Mouse (Mus musculus) megakaryocyte, embryonic 14.5 days (primary cell): ENCODE results near the gene Aldh1l1. TPM values are rescaled to one million over a fixed set of nuclear protein-coding genes. Genes with fewer than 3 reads are reported as not detected.

Experiments used
- H3K27me3 ChIP-seq: replicated peaks from 2 replicates; pipeline ENCODE3; 2012; ENCODE audit warnings: inconsistent platforms
- H3K36me3 ChIP-seq: replicated peaks from 2 replicates; pipeline ENCODE3; 2012; ENCODE audit warnings: low read length, inconsistent platforms, mixed read lengths
- H3K4me1 ChIP-seq: 2 replicates; pipeline ENCODE4 v1.6.1; 2012; ENCODE audit warnings: inconsistent platforms
- H3K4me3 ChIP-seq: replicated peaks from 2 replicates; pipeline ENCODE3; 2012; ENCODE audit warnings: moderate library complexity, mild to moderate bottlenecking, inconsistent platforms
- H3K9me3 ChIP-seq: 2 replicates; pipeline ENCODE4 v1.6.1; 2012; ENCODE audit warnings: inconsistent platforms
- FLI1 ChIP-seq: IDR thresholded peaks from 2 replicates; pipeline ENCODE4 v1.6.1; 2012; ENCODE audit warnings: low read length, inconsistent platforms, mixed read lengths
- GATA1 ChIP-seq: IDR thresholded peaks from 3 replicates; pipeline ENCODE4 v1.6.1; 2012; ENCODE audit warnings: mixed read lengths, low read length, inconsistent platforms, borderline replicate concordance
- polyA plus RNA-seq: library from polyadenylated mRNA; stranded (reverse); fragments of >175 nt; gene quantifications from 2 replicates; pipeline ENCODE4 v1.2.3, GENCODE M21; 2012; ENCODE audit warnings: low replicate concordance; ENCODE audit not compliant: insufficient read depth

The Aldh1l1 gene
- polyA plus RNA-seq, 1 experiment: 7.4 TPM

DNA sequence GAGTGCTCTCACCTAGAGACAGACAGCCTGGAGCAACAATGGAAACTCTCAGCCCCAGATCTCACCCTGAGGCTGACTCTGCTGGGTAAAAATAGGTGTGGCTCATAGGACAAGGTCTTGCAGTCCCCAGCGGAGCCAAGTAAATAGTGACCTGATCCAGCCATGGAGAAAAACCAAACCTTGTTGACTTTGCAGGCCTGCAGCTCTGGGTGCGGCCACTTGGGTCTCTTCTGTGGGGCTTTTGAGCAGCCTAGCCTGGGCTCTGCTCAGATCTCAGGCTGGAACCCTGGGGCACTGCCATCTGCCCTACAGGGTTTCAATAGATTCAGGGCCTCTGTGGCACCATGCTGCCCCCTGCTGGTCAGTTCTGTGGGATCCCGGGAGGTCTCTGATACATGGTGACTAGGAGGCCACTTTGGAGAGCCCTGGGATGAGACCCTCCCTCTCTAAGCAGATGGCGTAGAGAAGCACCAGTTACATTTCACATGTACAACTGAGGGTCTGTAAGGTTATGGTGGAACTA, 28.7 kb downstream of the Aldh1l1 start:
- H3K36me3 ChIP-seq: no peaks in the 10 kb centered on the region

DNA sequence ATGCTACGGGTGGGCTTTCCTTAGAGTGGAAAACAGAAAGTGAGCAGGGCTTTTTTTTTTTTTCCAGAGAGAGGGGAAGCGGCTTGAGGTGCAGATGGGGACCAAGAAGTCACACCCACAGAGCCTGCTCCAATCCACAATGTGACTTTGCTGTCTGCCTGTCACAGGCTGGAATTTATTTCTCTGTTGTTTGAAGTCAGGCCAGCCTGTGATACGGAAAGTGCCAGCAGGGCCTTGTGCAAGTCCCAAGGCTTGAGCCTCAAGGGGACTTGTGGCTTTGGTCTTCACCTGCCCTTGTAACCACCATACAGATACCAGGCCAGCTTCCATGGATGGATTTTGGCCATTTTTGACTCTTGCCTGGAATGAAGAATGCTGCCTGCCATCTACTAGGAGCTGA, 32.7 kb downstream of the Aldh1l1 start:
- no peaks in the 10 kb centered on the region for H3K9me3 ChIP-seq
- TF ChIP-seq GATA1 (no peak), FLI1 (no peak)
- no peak overlapping the region for H3K4me3 ChIP-seq
- peaks cover 40% of the 10 kb centered on the region for H3K27me3 ChIP-seq
- peaks cover 15% of the 10 kb centered on the region for H3K4me1 ChIP-seq
- no peaks in the 10 kb centered on the region for H3K36me3 ChIP-seq

More for the DNA sequence above, 28.7 kb downstream of the Aldh1l1 start:
- Histone ChIP-seq H3K4me3 (no peak overlapping the region), H3K9me3 (no peaks in the 10 kb centered on the region), H3K27me3 (peaks cover 38% of the 10 kb centered on the region), H3K4me1 (peaks cover 22% of the 10 kb centered on the region)
- TF ChIP-seq GATA1: no peak

DNA sequence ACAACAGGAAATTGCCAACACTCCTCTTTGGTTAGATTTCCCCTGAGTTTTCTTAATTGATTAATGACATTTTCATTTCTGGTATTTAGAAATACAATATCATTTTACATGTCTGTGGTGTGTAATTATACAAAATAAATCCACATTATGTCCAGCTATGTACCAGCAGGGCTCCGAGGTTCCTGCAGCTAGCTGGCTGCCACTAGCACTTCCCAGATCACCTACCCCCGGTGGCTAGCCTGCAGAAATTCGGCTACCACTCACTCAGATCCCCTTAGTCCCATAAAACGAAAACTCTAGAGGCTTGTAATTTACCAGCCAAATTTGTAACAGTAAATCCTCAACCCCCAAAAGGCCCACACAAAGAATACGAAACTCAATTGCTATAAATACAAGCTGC, 33.1 kb downstream of the Aldh1l1 start:
- no peaks in the 10 kb centered on the region for H3K9me3 ChIP-seq
- H3K4me1 ChIP-seq: peaks cover 13% of the 10 kb centered on the region
- H3K36me3 ChIP-seq: no peaks in the 10 kb centered on the region
- H3K4me3 ChIP-seq: no peak overlapping the region
- no peak for TF ChIP-seq GATA1
- no peak for TF ChIP-seq FLI1
- peaks cover 39% of the 10 kb centered on the region for H3K27me3 ChIP-seq

DNA sequence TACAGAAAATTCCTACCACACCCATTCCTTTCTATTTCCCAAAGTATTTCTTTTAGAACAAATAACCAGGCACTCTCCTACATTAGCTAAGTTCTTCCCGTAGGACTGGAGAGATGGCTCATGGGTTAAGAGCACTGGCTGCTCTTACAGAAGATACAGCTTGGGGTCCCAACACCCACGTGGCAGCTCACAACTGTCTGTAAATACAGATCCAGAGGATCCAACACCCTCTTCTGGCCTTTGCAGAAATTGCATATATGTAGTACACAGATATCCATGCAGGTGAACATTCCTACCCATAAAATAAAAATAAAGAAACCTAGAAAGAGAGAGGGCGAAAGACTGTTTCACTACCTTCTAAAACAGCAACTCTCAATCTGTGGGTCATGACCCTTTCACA, 40.2 kb downstream of the Aldh1l1 start:
- Histone ChIP-seq H3K9me3 (no peaks in the 10 kb centered on the region), H3K4me3 (no peak overlapping the region), H3K4me1 (peaks cover 8% of the 10 kb centered on the region), H3K27me3 (peaks cover 34% of the 10 kb centered on the region), H3K36me3 (no peaks in the 10 kb centered on the region)
- TF ChIP-seq GATA1 (no peak), FLI1 (no peak)

DNA sequence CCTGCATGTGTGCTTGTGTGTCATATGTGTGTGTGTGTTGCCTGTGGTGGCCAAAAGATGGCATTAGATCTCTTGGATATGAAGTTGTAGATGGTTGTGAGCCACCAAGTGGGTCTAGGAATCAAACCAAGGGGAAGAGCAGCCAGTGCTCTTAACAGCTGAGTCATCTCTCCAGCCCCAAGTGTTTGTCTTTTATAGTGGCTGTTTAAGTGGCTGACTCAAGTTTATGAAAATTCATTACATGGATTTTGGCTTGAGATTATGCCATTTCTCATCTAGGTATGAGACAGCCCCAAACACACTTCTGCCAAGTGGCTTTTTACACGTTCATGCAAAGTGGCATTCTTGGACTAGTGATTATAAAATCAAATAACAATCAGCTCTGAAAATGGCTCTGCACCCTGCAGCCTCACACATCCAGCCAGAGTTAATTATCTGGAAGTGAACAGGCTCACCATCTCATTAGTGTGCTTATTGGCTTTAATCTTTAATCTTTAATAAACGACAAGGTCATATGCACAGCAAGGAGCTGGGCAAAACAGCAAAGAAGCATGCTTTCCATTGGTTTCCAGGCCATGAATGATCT, 43.3 kb downstream of the Aldh1l1 start:
- Histone ChIP-seq H3K4me3 (no peak overlapping the region), H3K36me3 (no peaks in the 10 kb centered on the region), H3K27me3 (peaks cover 17% of the 10 kb centered on the region), H3K4me1 (peaks cover 5% of the 10 kb centered on the region), H3K9me3 (no peaks in the 10 kb centered on the region)
- no peak for TF ChIP-seq GATA1
- no peak for TF ChIP-seq FLI1

DNA sequence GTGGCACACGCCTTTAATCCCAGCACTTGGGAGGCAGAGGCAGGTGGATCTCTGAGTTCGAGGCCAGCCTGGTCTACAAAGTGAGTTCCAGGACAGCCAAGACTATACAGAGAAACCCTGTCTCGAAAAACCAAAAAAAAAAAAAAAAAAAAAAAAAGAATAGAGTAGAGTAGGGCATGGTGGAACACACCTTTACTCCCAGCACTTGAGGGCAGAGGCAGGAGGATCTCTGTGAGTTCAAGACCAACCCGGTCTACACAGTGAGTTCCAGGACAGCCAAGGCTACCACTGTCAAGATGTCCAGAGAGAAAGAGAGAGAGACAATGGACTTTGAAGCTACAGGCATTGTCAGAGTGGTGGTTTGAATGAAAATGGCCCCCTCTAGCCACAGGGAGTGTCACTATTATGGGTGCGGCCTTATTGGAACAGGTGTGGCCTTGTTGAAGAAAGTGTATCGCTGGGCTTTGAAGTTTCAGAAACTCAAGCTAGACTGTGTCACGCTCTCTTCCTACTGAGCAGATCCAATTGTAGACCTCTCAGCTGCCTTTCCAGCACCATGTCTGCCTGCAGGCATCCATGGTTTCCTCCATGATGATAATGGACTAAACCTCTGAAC, 46.5 kb downstream of the Aldh1l1 start:
- H3K4me3 ChIP-seq: no peak overlapping the region
- TF ChIP-seq GATA1 (no peak), FLI1 (no peak)

GRCm38 (mm10) chr6:90533505-90533904, 47.3 kb downstream of the Aldh1l1 start:
- H3K36me3 ChIP-seq: no peaks in the 10 kb centered on the region

More for the DNA sequence above, 46.5 kb downstream of the Aldh1l1 start:
- Histone ChIP-seq H3K9me3 (no peaks in the 10 kb centered on the region), H3K4me1 (peaks cover 5% of the 10 kb centered on the region), H3K36me3 (no peaks in the 10 kb centered on the region), H3K27me3 (peaks cover 32% of the 10 kb centered on the region)

DNA sequence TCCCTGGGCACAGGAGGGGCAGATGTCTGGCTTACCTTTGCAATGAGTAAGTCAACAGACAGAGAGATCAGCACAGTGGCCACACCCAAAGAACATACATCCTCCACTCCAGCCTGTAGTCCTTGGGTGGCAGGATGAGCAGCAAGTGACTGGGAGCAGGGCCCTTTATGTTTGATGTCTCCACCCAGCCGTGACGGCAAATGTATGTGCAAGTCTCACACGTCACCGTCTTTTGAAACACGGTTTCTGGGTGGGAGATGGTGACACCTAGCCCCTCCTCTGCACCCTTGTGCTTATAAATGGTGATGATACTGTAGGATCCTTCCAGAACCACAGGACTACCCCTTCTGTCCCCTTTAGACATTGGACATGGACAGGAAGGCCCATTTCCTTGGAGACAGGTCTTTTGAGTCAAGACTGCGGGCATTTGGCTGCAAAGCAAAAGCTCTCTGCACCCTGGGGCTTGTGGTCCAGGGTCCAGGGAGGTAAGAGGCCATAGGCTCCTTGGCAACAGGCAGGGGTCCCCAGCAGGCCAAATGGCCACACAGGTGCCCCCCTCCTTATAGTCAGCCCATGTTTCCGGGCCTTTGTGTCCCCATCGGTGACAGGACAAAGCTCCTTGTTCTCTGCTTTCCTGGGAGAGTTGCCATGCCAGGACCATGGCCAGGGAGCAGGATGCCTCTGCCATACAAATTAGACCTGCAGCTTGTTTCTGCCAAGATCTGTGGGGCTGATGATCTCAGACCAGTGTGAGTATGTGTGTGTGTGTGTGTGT, 48.7 kb downstream of the Aldh1l1 start:
- H3K4me1 ChIP-seq: peaks cover 4% of the 10 kb centered on the region; the same call in 1 of the 2 replicates
- TF ChIP-seq FLI1 (no peak), GATA1 (no peak)
- no peaks in the 10 kb centered on the region for H3K9me3 ChIP-seq
- H3K36me3 ChIP-seq: no peaks in the 10 kb centered on the region
- no peak overlapping the region for H3K4me3 ChIP-seq
- peaks cover 50% of the 10 kb centered on the region for H3K27me3 ChIP-seq

More at GRCm38 (mm10) chr6:90533505-90533904, 47.3 kb downstream of the Aldh1l1 start:
- H3K27me3 ChIP-seq: peaks cover 37% of the 10 kb centered on the region
- peaks cover 9% of the 10 kb centered on the region for H3K4me1 ChIP-seq
- H3K9me3 ChIP-seq: no peaks in the 10 kb centered on the region
- TF ChIP-seq FLI1: no peak
- no peak for TF ChIP-seq GATA1
- no peak overlapping the region for H3K4me3 ChIP-seq

DNA sequence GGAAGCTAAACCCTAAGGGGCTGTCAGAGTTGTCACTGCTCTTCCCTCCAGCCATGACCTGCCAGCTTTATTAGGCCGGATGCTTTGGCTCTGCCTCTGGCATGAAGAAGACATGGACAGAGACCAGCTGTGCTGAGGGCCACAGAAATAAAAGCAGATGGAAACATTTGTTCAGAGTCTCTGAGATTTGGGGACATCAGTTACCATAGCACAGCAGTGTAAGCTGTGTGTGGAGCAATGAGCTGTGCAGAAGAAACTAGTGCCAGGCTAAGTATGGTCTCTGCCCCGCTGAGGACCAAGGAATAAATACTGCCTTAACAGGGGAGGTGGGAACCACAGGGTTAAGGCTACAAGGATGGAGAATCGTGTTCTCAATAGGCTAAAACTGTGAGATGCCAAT, 50.6 kb downstream of the Aldh1l1 start:
- Histone ChIP-seq H3K36me3 (no peaks in the 10 kb centered on the region), H3K4me1 (peaks cover 4% of the 10 kb centered on the region; the same call in 1 of the 2 replicates), H3K27me3 (peaks cover 64% of the 10 kb centered on the region), H3K4me3 (no peak overlapping the region), H3K9me3 (no peaks in the 10 kb centered on the region)
- TF ChIP-seq GATA1 (no peak), FLI1 (no peak)

DNA sequence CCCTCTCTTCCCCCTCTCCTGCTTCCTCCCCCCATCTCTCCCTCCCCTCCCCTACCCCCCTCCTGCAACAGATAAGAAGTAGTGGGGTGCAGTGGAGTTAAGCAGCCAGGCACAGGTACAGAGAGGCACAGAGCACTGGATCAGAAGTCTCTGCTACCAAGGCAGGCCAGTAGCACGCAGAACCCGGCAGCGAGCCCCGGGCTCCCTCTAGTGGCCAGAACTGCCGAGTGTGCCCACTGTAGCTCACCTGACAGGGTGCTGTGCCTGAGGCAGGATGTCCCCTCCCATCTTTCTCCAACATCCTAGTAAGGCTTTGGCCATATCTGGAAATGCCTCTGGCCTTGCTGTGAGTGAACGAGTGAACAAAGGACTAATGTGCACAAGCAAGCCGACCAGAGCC, 51.7 kb downstream of the Aldh1l1 start:
- Histone ChIP-seq H3K4me3 (no peak overlapping the region), H3K27me3 (peaks cover 74% of the 10 kb centered on the region), H3K4me1 (peaks cover 4% of the 10 kb centered on the region; the same call in 1 of the 2 replicates)

More for the DNA sequence above, 51.7 kb downstream of the Aldh1l1 start:
- no peaks in the 10 kb centered on the region for H3K9me3 ChIP-seq
- TF ChIP-seq FLI1: no peak
- TF ChIP-seq GATA1: no peak
- no peaks in the 10 kb centered on the region for H3K36me3 ChIP-seq
